Mouse (Mus musculus): ENCODE measurements around the gene Nck1. TPM values are rescaled to one million over a fixed set of nuclear protein-coding genes. Genes with fewer than 3 reads are reported as not detected.
A peak's percentile ranks its signal among the peaks of the same experiment; 100 is the strongest.

Nck1 gene
- polyA plus RNA-seq, 1 experiment from 2014 or later, result 62.0 TPM

DNA sequence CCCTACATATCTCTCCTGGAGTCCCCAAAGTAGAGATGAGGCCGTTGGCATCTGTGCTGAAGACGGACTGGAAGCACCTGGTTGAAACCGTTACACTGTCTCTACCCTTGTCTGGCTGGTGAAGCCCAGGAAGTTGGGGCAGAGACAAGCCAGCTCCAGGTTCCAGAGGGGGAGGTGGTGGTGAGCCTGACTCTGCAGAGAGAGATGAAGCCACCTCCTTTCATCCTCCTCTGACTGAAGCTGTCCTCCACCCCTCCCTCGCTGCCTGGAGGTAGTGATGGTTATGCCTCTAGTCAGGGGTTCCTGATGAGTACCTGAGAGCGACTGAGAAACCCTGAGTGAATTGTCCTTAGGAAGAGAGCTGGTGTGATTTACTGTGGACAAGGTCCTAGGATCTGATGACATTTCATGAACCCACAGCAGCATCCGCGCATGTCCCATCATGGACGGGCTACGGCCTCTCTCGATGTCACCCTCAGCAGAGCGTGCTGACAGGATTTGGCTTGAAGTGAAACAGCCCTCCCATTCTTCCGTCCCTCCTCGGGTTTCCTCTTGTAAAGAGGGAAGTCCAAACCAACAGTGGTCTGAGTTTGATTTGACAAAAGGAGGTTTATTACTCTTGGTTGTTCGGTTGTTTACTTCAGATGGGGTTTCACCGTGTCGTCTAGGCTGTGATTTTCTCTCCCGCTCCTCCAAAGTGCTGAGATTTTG is 87.8 kb downstream of the Nck1 start:
- WGBS, result 92% methylated on average over 17 of the region's 17 CpGs
- Histone ChIP-seq H3K4me2 (ENCODE audit: low read length) (no peak overlapping the region), H3K27ac (ENCODE audit: low read length) (no peak overlapping the region), H3K4me3 (ENCODE audit: low read depth, low read length) (no peak overlapping the region), H3K4me1 (ENCODE audit: control insufficient read depth, insufficient read depth, low read length) (peaks cover 3% of the 10 kb centered on the region), H3K9me3 (replicated peaks; ENCODE audit: control insufficient read depth, low read length, poor library complexity, severe bottlenecking) (no peaks in the 10 kb centered on the region), H3K27me3 (ENCODE audit: control insufficient read depth, insufficient read depth, low read depth, low read length) (peaks cover 2% of the 10 kb centered on the region), H3K9ac (ENCODE audit: low read depth, low read length) (no peak overlapping the region), H3K36me3 (ENCODE audit: control insufficient read depth, insufficient read depth, low read length) (no peaks in the 10 kb centered on the region)
- ATAC-seq, result no peak

- 0 out of 2 replicates have a peak overlapping the region, but pooled peaks have one; percentile 30 for H3K9ac ChIP-seq (ENCODE audit: low read depth, low read length)
- H3K4me2 ChIP-seq (ENCODE audit: low read length), result peak overlapping the region; percentile 75
- no peak overlapping the region for H3K27ac ChIP-seq (ENCODE audit: low read length)
- peaks cover 2% of the 10 kb centered on the region for H3K27me3 ChIP-seq (ENCODE audit: control insufficient read depth, insufficient read depth, low read depth, low read length)
- H3K4me3 ChIP-seq (ENCODE audit: low read depth, low read length), result peak overlapping the region; percentile 32
- H3K9me3 ChIP-seq (replicated peaks; ENCODE audit: control insufficient read depth, low read length, poor library complexity, severe bottlenecking), result no peaks in the 10 kb centered on the region
- no peaks in the 10 kb centered on the region for H3K36me3 ChIP-seq (ENCODE audit: control insufficient read depth, insufficient read depth, low read length)
- peaks cover 3% of the 10 kb centered on the region for H3K4me1 ChIP-seq (ENCODE audit: control insufficient read depth, insufficient read depth, low read length)
- WGBS, result 13% methylated on average over 9 of the region's 9 CpGs
- peak; percentile 17; the same call in 1 of the 2 replicates for ATAC-seq
Observed at GRCm38 (mm10) chr9:100454664-100454993, 91.3 kb downstream of the Nck1 start.

GRCm38 (mm10) chr9:100453944-100454663 is 91.8 kb downstream of the Nck1 start:
- H3K9me3 ChIP-seq (replicated peaks; ENCODE audit: control insufficient read depth, low read length, poor library complexity, severe bottlenecking), result no peaks in the 10 kb centered on the region
- H3K9ac ChIP-seq (ENCODE audit: low read depth, low read length), result 0 out of 2 replicates have a peak overlapping the region, but pooled peaks have one; percentile 30
- H3K4me1 ChIP-seq (ENCODE audit: control insufficient read depth, insufficient read depth, low read length), result peaks cover 3% of the 10 kb centered on the region
- H3K4me2 ChIP-seq (ENCODE audit: low read length), result peak overlapping the region; percentile 75
- ATAC-seq, result peak; percentile 48; the same call in 1 of the 2 replicates
- H3K27me3 ChIP-seq (ENCODE audit: control insufficient read depth, insufficient read depth, low read depth, low read length), result peaks cover 2% of the 10 kb centered on the region
- H3K36me3 ChIP-seq (ENCODE audit: control insufficient read depth, insufficient read depth, low read length), result no peaks in the 10 kb centered on the region
- no peak overlapping the region for H3K27ac ChIP-seq (ENCODE audit: low read length)
- H3K4me3 ChIP-seq (ENCODE audit: low read depth, low read length), result peak overlapping the region; percentile 32
- 7% methylated on average over 25 of the region's 25 CpGs for WGBS

- no peaks in the 10 kb centered on the region for H3K36me3 ChIP-seq (ENCODE audit: control insufficient read depth, insufficient read depth, low read length)
- H3K9ac ChIP-seq (ENCODE audit: low read depth, low read length), result no peak overlapping the region
- WGBS, result 70% methylated on average over 6 of the region's 6 CpGs
- ATAC-seq, result no peak
- peaks cover 3% of the 10 kb centered on the region for H3K4me1 ChIP-seq (ENCODE audit: control insufficient read depth, insufficient read depth, low read length)
- peaks cover 4% of the 10 kb centered on the region for H3K27me3 ChIP-seq (ENCODE audit: control insufficient read depth, insufficient read depth, low read depth, low read length)
- no peak overlapping the region for H3K27ac ChIP-seq (ENCODE audit: low read length)
- H3K4me2 ChIP-seq (ENCODE audit: low read length), result no peak overlapping the region
- no peak overlapping the region for H3K4me3 ChIP-seq (ENCODE audit: low read depth, low read length)
- H3K9me3 ChIP-seq (replicated peaks; ENCODE audit: control insufficient read depth, low read length, poor library complexity, severe bottlenecking), result no peaks in the 10 kb centered on the region
Observed at GRCm38 (mm10) chr9:100452432-100452831, 93.5 kb downstream of the Nck1 start.

- WGBS, result 0% methylated on average over 32 of the region's 32 CpGs
- Histone ChIP-seq H3K4me2 (ENCODE audit: low read length) (peak overlapping the region; percentile 75), H3K27me3 (ENCODE audit: control insufficient read depth, insufficient read depth, low read depth, low read length) (0 out of 2 replicates have a peak, but pooled peaks cover 2% of the 10 kb centered on the region), H3K4me1 (ENCODE audit: control insufficient read depth, insufficient read depth, low read length) (peaks cover 5% of the 10 kb centered on the region; the same call in 1 of the 2 replicates), H3K9me3 (replicated peaks; ENCODE audit: control insufficient read depth, low read length, poor library complexity, severe bottlenecking) (no peaks in the 10 kb centered on the region), H3K4me3 (ENCODE audit: low read depth, low read length) (peak overlapping the region; percentile 48), H3K27ac (ENCODE audit: low read length) (peak overlapping the region; percentile 60), H3K36me3 (ENCODE audit: control insufficient read depth, insufficient read depth, low read length) (no peaks in the 10 kb centered on the region), H3K9ac (ENCODE audit: low read depth, low read length) (peak overlapping the region; percentile 58; the same call in 1 of the 2 replicates)
- ATAC-seq, result peak; percentile 86
Observed at GRCm38 (mm10) chr9:100446059-100446686, 99.8 kb downstream of the Nck1 start.

Other genes starting within 250 kb of the Nck1 start
- gene Il20rb, start 59.3 kb downstream of the Nck1 start, polyA plus RNA-seq (2015; fragmentation: Nextera tagmentation; extraction: Ambion mirVana), result 0.16 and 0.32 TPM in 2 replicates
- 19.4 and 21.9 TPM in 2 replicates for gene Slc35g2, start 25.0 kb upstream of the Nck1 start, polyA plus RNA-seq (2015; fragmentation: Nextera tagmentation; extraction: Ambion mirVana)
- 26.5 and 32.8 TPM in 2 replicates for gene Stag1, start 51.7 kb upstream of the Nck1 start, polyA plus RNA-seq (2015; fragmentation: Nextera tagmentation; extraction: Ambion mirVana)